Mouse (Mus musculus) kidney, postnatal 0 days (tissue): ENCODE results near the gene Nudt8. TPM values are rescaled to one million over a fixed set of nuclear protein-coding genes. Genes with fewer than 3 reads are reported as not detected.

ENCODE experiments used
- ATAC-seq: fragments of 200-750 bp; cut with Nextera tagmentation; replicated peaks from 2 replicates; pipeline ENCODE4 v1.8.0; 2017; ENCODE audit warnings: low read depth, moderate number of reproducible peaks, moderate TSS enrichment, moderate library complexity; ENCODE audit not compliant: low FRiP score
- DNase-seq: peaks from one replicate; pipeline ENCODE4 v3.0.0-alpha.2; 2016; ENCODE audit warnings: low spot score
- H3K27ac ChIP-seq: fragments of 300-500 bp; sonication (generic); 2 replicates; pipeline ENCODE4 v1.5.1; 2014; ENCODE audit warnings: mild to moderate bottlenecking
- H3K27me3 ChIP-seq: fragments of 300-500 bp; sonication (generic); 2 replicates; pipeline ENCODE4 v1.6.1; 2014; ENCODE audit warnings: low read length, mixed read lengths; ENCODE audit not compliant: insufficient read depth
- H3K36me3 ChIP-seq: fragments of 300-500 bp; sonication (generic); 2 replicates; pipeline ENCODE4 v1.6.1; 2014; ENCODE audit warnings: low read length, mixed read lengths; ENCODE audit not compliant: insufficient read depth
- H3K4me1 ChIP-seq: fragments of 300-500 bp; sonication (generic); replicated peaks from 2 replicates; pipeline ENCODE4 v1.6.1; 2014; ENCODE audit warnings: antibody characterized with exemption, low read length, mixed read lengths; ENCODE audit not compliant: insufficient read depth
- H3K4me2 ChIP-seq: fragments of 300-500 bp; sonication (generic); 2 replicates; pipeline ENCODE4 v1.6.1; 2014; ENCODE audit warnings: mild to moderate bottlenecking, low read length, moderate library complexity, mixed read lengths
- H3K4me3 ChIP-seq: fragments of 300-500 bp; sonication (generic); replicated peaks from 2 replicates; pipeline ENCODE4 v1.5.1; 2014; ENCODE audit warnings: low read depth, low read length
- H3K9ac ChIP-seq: fragments of 300-500 bp; sonication (generic); 2 replicates; pipeline ENCODE4 v1.6.1; 2014; ENCODE audit warnings: low read depth, low read length
- H3K9me3 ChIP-seq: fragments of 300-500 bp; sonication (generic); replicated peaks from 2 replicates; pipeline ENCODE4 v1.6.1; 2016; ENCODE audit warnings: low read length, inconsistent platforms, mixed read lengths
- CTCF ChIP-seq: IDR thresholded peaks from 2 replicates; pipeline ENCODE4 v1.5.1; 2016; ENCODE audit warnings: antibody characterized with exemption, low read depth, mild to moderate bottlenecking, moderate library complexity
- WGBS: fragments of 180-500 bp; shearing (Covaris S2); extraction: QIAGEN DNeasy Blood & Tissue Kit; methylation state at CpG from one replicate; pipeline ENCODE4 v1.1.7; 2014; 5-methylcytosine and 5-hydroxymethylcytosine counted together
- polyA plus RNA-seq: library from polyadenylated mRNA; unstranded; fragments of >200 nt; fragmentation: Nextera tagmentation; extraction: Ambion mirVana; gene quantifications from 2 replicates; pipeline ENCODE4 v1.2.1, GENCODE M21; 2015

Gene Nudt8
- polyA plus RNA-seq, 1 experiment from 2014 or later, result 52.2 TPM

GRCm38 (mm10) chr19:4003641-4004040, 3.3 kb downstream of the Nudt8 start:
- no peak overlapping the region for H3K27ac ChIP-seq
- peaks cover 8% of the 10 kb centered on the region; the same call in 1 of the 2 replicates for H3K4me1 ChIP-seq
- H3K4me2 ChIP-seq, result no peak overlapping the region
- WGBS, result 72% methylated on average over 12 of the region's 12 CpGs
- H3K4me3 ChIP-seq, result no peak overlapping the region
- DNase-seq (no peak), ATAC-seq (no peak)
- no peaks in the 10 kb centered on the region for H3K27me3 ChIP-seq
- no peak for TF ChIP-seq CTCF
- H3K9me3 ChIP-seq, result no peaks in the 10 kb centered on the region
- peaks cover 18% of the 10 kb centered on the region for H3K36me3 ChIP-seq
- H3K9ac ChIP-seq, result no peak overlapping the region

GRCm38 (mm10) chr19:4004331-4004730, 4.0 kb downstream of the Nudt8 start:
- H3K9me3 ChIP-seq, result no peaks in the 10 kb centered on the region
- 83% methylated on average over 15 of the region's 15 CpGs for WGBS
- H3K36me3 ChIP-seq, result peaks cover 23% of the 10 kb centered on the region
- H3K4me1 ChIP-seq, result peaks cover 8% of the 10 kb centered on the region; the same call in 1 of the 2 replicates
- DNase-seq (no peak), ATAC-seq (no peak)
- H3K27ac ChIP-seq, result no peak overlapping the region
- no peak overlapping the region for H3K9ac ChIP-seq
- H3K27me3 ChIP-seq, result no peaks in the 10 kb centered on the region
- H3K4me3 ChIP-seq, result no peak overlapping the region
- TF ChIP-seq CTCF, result no peak
- no peak overlapping the region for H3K4me2 ChIP-seq

- WGBS, result 86% methylated on average over 9 of the region's 9 CpGs
- Histone ChIP-seq H3K4me1 (peaks cover 8% of the 10 kb centered on the region; the same call in 1 of the 2 replicates), H3K27me3 (no peaks in the 10 kb centered on the region), H3K9ac (no peak overlapping the region), H3K4me2 (no peak overlapping the region), H3K27ac (no peak overlapping the region), H3K36me3 (peaks cover 31% of the 10 kb centered on the region), H3K4me3 (no peak overlapping the region), H3K9me3 (no peaks in the 10 kb centered on the region)
- TF ChIP-seq CTCF, result no peak
- ATAC-seq (no peak), DNase-seq (no peak)
These were observed 4.7 kb downstream of the Nudt8 start for GRCm38 (mm10) chr19:4005091-4005490.

- H3K36me3 ChIP-seq, result peaks cover 31% of the 10 kb centered on the region
- no peak for TF ChIP-seq CTCF
- no peak overlapping the region for H3K4me2 ChIP-seq
- no peak overlapping the region for H3K4me3 ChIP-seq
- no peak overlapping the region for H3K9ac ChIP-seq
- WGBS, result 93% methylated on average over 8 of the region's 8 CpGs
- H3K27ac ChIP-seq, result no peak overlapping the region
- H3K4me1 ChIP-seq, result peaks cover 4% of the 10 kb centered on the region; the same call in 1 of the 2 replicates
- ATAC-seq (no peak), DNase-seq (no peak)
- H3K9me3 ChIP-seq, result no peaks in the 10 kb centered on the region
- H3K27me3 ChIP-seq, result no peaks in the 10 kb centered on the region
These were observed 5.6 kb downstream of the Nudt8 start for GRCm38 (mm10) chr19:4005971-4006370.

GRCm38 (mm10) chr19:4011086-4011485, 10.7 kb downstream of the Nudt8 start:
- no peak for TF ChIP-seq CTCF
- 91% methylated on average over 5 of the region's 5 CpGs for WGBS
- H3K9me3 ChIP-seq, result no peaks in the 10 kb centered on the region
- no peaks in the 10 kb centered on the region for H3K27me3 ChIP-seq
- H3K4me1 ChIP-seq, result no peaks in the 10 kb centered on the region
- DNase-seq (no peak), ATAC-seq (no peak)
- H3K27ac ChIP-seq, result no peak overlapping the region
- peaks cover 31% of the 10 kb centered on the region for H3K36me3 ChIP-seq
- H3K4me2 ChIP-seq, result no peak overlapping the region
- H3K4me3 ChIP-seq, result no peak overlapping the region
- no peak overlapping the region for H3K9ac ChIP-seq

- H3K4me2 ChIP-seq, result peak within 1 kb of the TSS; percentile 64
- peaks cover 24% of the 10 kb centered on the region for H3K36me3 ChIP-seq
- TF ChIP-seq CTCF, result peak; percentile 97
- H3K4me3 ChIP-seq, result peak within 1 kb of the TSS; percentile 85
- no peaks in the 10 kb centered on the region for H3K9me3 ChIP-seq
- peak within 1 kb of the TSS; percentile 64; the same call in 1 of the 2 replicates for H3K27ac ChIP-seq
- H3K9ac ChIP-seq, result peak within 1 kb of the TSS; percentile 78
- 0% methylated on average over 45 of the region's 45 CpGs for WGBS
- ATAC-seq (peak; percentile 98), DNase-seq (peak; percentile 100)
- no peaks in the 10 kb centered on the region for H3K4me1 ChIP-seq
- no peaks in the 10 kb centered on the region for H3K27me3 ChIP-seq
These were observed 12.1 kb downstream of the Nudt8 start, which contains the start of gene Ndufv1 for GRCm38 (mm10) chr19:4012432-4013022. Ndufv1 (minus strand) TSS chr19:4012806.
